Mouse (Mus musculus) liver, embryonic 13.5 days (tissue): ENCODE measurements around the gene Cgnl1. TPM values are rescaled to one million over a fixed set of nuclear protein-coding genes. Genes with fewer than 3 reads are reported as not detected.

Experiments used
- ATAC-seq: fragments of 200-750 bp; cut with Nextera tagmentation; 2 replicates; pipeline ENCODE4 v1.8.0; 2017; ENCODE audit warnings: low read depth, mild to moderate bottlenecking, moderate number of reproducible peaks, moderate library complexity
- DNase-seq: peaks from one replicate; pipeline ENCODE4 v3.0.0; 2022
- H3K27ac ChIP-seq: fragments of 300-500 bp; sonication (generic); 2 replicates; pipeline ENCODE4 v1.5.1; 2015; ENCODE audit warnings: moderate library complexity, mild to moderate bottlenecking, inconsistent platforms
- H3K27me3 ChIP-seq: fragments of 300-500 bp; sonication (generic); 2 replicates; pipeline ENCODE4 v1.6.1; 2015; ENCODE audit warnings: mild to moderate bottlenecking, inconsistent platforms
- H3K36me3 ChIP-seq: fragments of 300-500 bp; sonication (generic); 2 replicates; pipeline ENCODE4 v1.6.1; 2015; ENCODE audit warnings: mild to moderate bottlenecking, inconsistent platforms
- H3K4me1 ChIP-seq: fragments of 300-500 bp; sonication (generic); replicated peaks from 2 replicates; pipeline ENCODE4 v1.6.1; 2015; ENCODE audit warnings: inconsistent platforms
- H3K4me2 ChIP-seq: fragments of 300-500 bp; sonication (generic); 2 replicates; pipeline ENCODE4 v1.6.1; 2015; ENCODE audit warnings: inconsistent platforms, mild to moderate bottlenecking, moderate library complexity
- H3K4me3 ChIP-seq: fragments of 300-500 bp; sonication (generic); replicated peaks from 2 replicates; pipeline ENCODE4 v1.5.1; 2015; ENCODE audit warnings: mild to moderate bottlenecking, inconsistent platforms
- H3K9ac ChIP-seq: fragments of 300-500 bp; sonication (generic); 2 replicates; pipeline ENCODE4 v1.6.1; 2015; ENCODE audit warnings: mild to moderate bottlenecking, inconsistent platforms
- H3K9me3 ChIP-seq: fragments of 300-500 bp; sonication (generic); replicated peaks from 2 replicates; pipeline ENCODE4 v1.6.1; 2016; ENCODE audit warnings: inconsistent platforms
- WGBS: fragments of 180-500 bp; shearing (Covaris S2); methylation state at CpG from one replicate; pipeline ENCODE4 v1.1.7; 2015; ENCODE audit not compliant: insufficient replicate concordance; 5-methylcytosine and 5-hydroxymethylcytosine counted together
- polyA plus RNA-seq: library from polyadenylated mRNA; unstranded; fragments of >200 nt; fragmentation: Nextera tagmentation; extraction: Ambion mirVana; gene quantifications from 2 replicates; pipeline ENCODE4 v1.2.1, GENCODE M21; 2015

The Cgnl1 gene
- polyA plus RNA-seq, 1 experiment from 2014 or later: 1.9 TPM

DNA sequence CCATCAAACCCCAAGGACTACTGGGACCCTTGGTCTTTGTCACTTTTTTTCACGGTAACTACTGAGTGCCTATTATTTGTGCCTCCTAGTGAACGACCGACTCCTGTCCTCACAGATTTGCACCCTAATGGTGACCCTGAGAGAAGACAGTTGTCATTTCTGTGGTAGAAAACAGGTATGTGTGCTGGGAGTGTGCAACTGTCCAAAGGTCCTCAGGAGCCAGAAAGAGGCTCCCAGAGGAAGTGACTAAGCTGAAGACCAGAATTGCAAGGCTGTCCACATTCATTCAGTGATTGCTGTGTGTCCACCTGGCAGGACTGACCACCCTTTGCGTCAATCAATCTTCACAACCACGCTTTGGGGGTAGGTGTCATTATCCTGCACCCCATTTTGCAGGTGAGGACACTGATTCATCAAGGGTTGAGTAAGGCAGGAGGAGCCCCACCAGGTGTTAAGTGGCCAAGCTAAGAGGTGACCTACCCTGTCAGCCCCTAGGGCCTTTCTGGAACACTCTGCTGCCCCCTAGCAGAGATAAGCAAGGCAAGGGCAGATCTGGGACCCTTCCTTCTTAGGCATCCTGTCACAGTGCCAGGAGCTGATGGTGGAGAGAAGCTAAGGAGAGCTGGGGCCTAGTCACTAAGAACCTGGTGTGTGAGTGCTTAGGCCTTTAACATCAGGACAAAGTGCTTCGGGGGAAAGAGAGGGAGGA, 178.7 kb downstream of the Cgnl1 start:
- Histone ChIP-seq H3K9ac (no peak overlapping the region), H3K4me1 (peaks cover 17% of the 10 kb centered on the region), H3K4me2 (peak overlapping the region; percentile 72), H3K9me3 (no peaks in the 10 kb centered on the region), H3K27me3 (peaks cover 22% of the 10 kb centered on the region), H3K27ac (no peak overlapping the region), H3K36me3 (no peaks in the 10 kb centered on the region), H3K4me3 (peak overlapping the region; percentile 56)
- ATAC-seq (0 out of 2 replicates have a peak, but pooled peaks have one; percentile 29), DNase-seq (no peak)
- 21% methylated on average over 6 of the region's 6 CpGs for WGBS

DNA sequence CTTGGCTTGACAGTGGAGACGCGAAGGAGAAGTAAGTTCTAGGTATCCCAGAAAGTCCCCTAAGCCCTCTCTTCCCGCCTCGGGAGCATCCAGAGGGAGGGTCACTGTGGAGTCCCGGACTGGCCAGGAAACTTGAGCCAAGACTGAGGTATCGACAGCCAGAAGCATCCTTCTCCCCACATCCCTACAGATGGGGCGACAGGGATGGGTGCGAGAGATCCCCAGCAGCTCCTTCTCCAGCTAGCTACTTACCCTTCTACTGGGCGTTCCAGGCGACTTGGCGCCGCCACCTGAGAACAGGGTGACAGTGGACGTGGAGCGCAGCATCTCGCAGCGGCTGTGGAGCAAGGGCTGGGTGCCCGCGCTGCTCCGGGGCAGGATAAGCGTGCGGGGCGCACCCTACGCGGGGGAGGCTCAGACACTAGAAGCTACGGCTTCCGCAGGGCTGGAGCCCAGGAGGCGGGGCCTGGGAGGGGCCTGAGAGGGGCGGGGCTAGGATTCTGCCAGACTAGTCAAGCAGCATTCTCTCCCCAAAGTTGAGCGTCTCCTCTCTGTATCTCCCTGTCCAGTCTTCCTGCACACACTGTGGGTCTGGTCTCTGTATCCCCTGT, 179.4 kb downstream of the Cgnl1 start, which contains the start of gene Myzap:
Gene Myzap (minus strand): TSS at position 423 of the 611 bp plus-strand sequence.
- ATAC-seq (peak; percentile 90), DNase-seq (peak; percentile 86)
- Histone ChIP-seq H3K4me3 (peak within 1 kb of the TSS; percentile 56), H3K4me2 (peak within 1 kb of the TSS; percentile 72), H3K27ac (no peak within 1 kb of the TSS), H3K36me3 (no peaks in the 10 kb centered on the region), H3K9ac (peak within 1 kb of the TSS; percentile 37), H3K9me3 (no peaks in the 10 kb centered on the region), H3K27me3 (peaks cover 16% of the 10 kb centered on the region), H3K4me1 (peaks cover 17% of the 10 kb centered on the region)
- under 1% methylated on average over 29 of the region's 29 CpGs for WGBS

DNA sequence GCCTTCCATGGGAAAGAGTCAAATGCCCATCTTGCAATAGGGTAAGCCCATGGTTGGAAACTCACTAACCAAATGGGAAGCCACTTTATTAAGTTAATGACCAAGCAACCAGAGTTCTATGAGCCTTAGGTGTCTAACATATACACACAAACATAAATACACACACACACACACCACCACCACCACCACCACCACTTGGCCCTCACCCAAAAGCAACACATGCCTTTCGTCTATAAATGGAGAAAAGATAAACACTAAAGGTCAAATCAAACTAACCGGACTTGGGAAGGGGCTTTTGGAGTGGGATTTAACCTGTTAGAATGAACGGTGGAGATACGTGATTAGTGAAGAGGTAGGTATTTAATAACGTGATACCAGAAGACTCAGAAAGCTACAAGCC, 180.3 kb downstream of the Cgnl1 start:
- Histone ChIP-seq H3K36me3 (no peaks in the 10 kb centered on the region), H3K27me3 (peaks cover 16% of the 10 kb centered on the region), H3K9me3 (no peaks in the 10 kb centered on the region), H3K4me2 (peak overlapping the region; percentile 72; the same call in 1 of the 2 replicates), H3K4me1 (peaks cover 17% of the 10 kb centered on the region), H3K4me3 (0 out of 2 replicates have a peak overlapping the region, but pooled peaks have one; percentile 56), H3K27ac (no peak overlapping the region), H3K9ac (no peak overlapping the region)
- 55% methylated on average over 5 of the region's 5 CpGs for WGBS
- ATAC-seq (no peak), DNase-seq (no peak)

DNA sequence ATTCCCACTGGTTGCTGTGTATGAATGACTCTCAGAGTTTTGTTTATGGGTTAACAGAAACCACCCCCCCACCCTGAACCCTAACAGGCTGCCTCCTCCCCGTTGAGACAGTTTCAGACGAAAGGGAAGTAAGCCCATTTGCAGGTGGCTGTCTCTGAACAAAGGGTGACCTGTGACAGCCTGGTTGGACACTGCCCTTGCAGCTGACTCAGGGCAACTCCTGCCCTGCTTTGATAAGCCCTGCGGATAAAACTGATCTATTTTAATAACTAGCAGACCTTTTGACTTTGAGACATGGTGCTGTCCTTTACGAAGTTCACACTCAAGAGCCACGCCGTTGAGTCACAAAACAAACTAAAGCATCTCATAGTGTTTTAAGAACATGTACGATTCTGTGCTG, 181.6 kb downstream of the Cgnl1 start:
- Histone ChIP-seq H3K4me2 (no peak overlapping the region), H3K4me1 (peaks cover 17% of the 10 kb centered on the region), H3K36me3 (no peaks in the 10 kb centered on the region), H3K27ac (no peak overlapping the region), H3K9me3 (no peaks in the 10 kb centered on the region), H3K9ac (no peak overlapping the region), H3K4me3 (no peak overlapping the region), H3K27me3 (peaks cover 16% of the 10 kb centered on the region)
- WGBS: 33% methylated on average over 7 of the region's 7 CpGs
- ATAC-seq: no peak
- no peak for DNase-seq

DNA sequence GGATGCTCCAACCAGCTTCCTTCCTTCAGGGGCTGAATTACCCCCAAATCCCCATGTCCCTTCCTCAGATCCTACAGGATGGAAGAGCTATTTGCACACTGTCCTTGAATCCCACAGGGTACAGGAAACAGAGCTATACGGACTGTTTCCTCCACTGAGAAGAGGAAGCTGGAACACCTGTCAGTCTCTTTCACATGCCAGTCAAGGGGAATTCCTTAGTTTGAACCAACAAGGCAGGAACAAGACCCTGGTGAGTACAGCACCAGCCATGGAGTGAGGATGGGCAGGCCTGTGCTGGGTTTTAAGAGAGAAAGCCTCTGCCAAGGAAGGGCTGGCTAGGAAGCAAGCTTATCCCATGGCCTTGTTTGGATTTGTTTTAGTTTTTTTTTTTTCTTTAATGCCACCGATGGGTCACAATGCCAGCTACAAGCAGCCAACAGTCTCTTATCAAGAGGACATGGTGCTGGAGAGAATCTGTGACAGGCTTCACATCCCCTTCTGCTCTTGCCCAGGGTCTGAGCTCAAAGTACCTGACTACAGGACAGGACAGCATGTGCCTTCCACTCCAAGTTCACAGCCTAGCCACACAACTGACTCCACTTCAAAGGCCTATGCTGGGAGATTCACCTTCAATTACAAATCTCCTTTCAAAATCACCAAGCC, 182.3 kb downstream of the Cgnl1 start:
- H3K9ac ChIP-seq: no peak overlapping the region
- H3K36me3 ChIP-seq: no peaks in the 10 kb centered on the region
- H3K4me2 ChIP-seq: no peak overlapping the region
- no peak overlapping the region for H3K4me3 ChIP-seq
- WGBS: 55% methylated on average over 2 of the region's 2 CpGs
- H3K4me1 ChIP-seq: peaks cover 17% of the 10 kb centered on the region
- DNase-seq (no peak), ATAC-seq (no peak)
- H3K9me3 ChIP-seq: no peaks in the 10 kb centered on the region
- H3K27ac ChIP-seq: no peak overlapping the region
- H3K27me3 ChIP-seq: peaks cover 16% of the 10 kb centered on the region

DNA sequence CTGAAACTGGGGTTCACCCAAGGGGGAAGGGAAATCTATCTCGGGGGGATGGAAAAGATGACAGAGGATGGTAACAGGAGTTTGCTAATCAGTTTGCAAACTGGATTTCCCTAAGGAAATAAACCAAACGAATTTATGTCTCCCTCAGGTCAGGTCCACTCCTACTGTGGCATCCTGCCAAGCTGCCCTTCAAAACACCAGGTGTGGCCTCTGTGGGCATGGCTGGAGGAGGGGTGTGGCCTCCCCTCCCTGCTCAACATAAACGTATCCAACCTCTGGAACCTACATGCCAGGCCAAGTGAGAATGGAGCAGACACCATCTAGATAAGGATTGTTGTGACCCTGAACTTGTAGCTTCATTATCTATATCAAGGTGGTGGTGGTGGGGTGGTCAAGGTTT, 185.0 kb downstream of the Cgnl1 start:
- Histone ChIP-seq H3K27me3 (peaks cover 9% of the 10 kb centered on the region; the same call in 1 of the 2 replicates), H3K9me3 (no peaks in the 10 kb centered on the region), H3K36me3 (no peaks in the 10 kb centered on the region), H3K27ac (no peak overlapping the region), H3K4me2 (no peak overlapping the region), H3K9ac (no peak overlapping the region), H3K4me1 (peaks cover 4% of the 10 kb centered on the region; the same call in 1 of the 2 replicates), H3K4me3 (no peak overlapping the region)
- DNase-seq (no peak), ATAC-seq (no peak)
- WGBS: 44% methylated on average over 3 of the region's 3 CpGs

DNA sequence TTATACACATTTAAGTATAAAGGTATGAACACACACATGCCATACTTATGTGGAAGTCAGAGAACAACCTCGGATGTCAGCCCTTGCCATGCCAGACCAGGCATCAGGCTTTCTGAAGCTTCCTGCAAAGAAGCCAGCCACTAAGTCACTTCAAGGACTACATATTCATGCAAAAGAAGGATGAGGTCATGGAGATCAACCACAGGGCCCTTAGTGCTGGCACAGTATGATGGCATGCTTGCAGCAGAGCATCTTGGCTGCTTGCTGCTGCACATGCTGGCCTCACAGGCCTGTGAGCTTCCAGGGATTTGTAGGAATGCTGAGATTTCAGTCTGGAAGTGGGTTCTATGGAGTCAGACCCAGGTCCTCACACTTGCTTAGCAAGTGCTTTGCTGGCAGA, 188.6 kb downstream of the Cgnl1 start:
- Histone ChIP-seq H3K4me1 (no peaks in the 10 kb centered on the region), H3K27me3 (no peaks in the 10 kb centered on the region), H3K4me2 (no peak overlapping the region), H3K4me3 (no peak overlapping the region), H3K9me3 (no peaks in the 10 kb centered on the region), H3K9ac (no peak overlapping the region), H3K36me3 (no peaks in the 10 kb centered on the region), H3K27ac (no peak overlapping the region)
- WGBS: 45% methylated on average over 1 of the region's 1 CpGs
- no peak for DNase-seq
- no peak for ATAC-seq

DNA sequence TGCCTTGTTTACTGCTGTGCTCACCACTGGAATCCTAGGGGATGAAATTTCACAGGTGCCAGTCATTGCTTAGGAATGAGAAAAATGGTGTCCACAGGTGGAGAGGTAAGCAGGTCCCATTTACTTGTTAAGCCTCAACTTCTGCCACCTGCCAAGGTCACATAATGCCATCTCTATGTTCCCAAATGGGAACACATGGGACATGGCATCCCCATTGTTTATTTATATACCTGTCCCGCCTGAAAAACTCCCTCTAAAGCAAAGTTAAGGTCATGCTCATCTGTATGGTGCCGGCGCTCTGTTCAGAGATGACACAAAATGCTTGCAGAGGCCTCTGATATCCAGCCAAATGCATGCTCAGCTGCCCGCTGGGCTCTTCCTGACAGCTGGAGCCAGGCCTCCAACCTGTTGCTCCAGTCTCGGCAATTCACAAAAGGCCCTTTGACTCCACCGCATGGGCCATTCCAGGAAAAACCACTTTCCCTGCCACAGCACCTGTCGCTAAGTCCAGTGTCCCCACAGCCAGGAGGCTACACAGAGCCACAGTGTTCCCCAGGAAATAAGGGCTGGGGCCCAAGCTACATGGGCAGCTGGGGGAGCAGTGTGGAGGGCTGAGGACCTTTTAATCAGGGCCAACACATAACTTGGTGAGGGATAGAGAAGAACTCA, 192.4 kb downstream of the Cgnl1 start:
- H3K9me3 ChIP-seq: no peaks in the 10 kb centered on the region
- H3K4me2 ChIP-seq: no peak overlapping the region
- no peak overlapping the region for H3K9ac ChIP-seq
- DNase-seq (no peak), ATAC-seq (no peak)
- no peak overlapping the region for H3K4me3 ChIP-seq
- H3K27me3 ChIP-seq: no peaks in the 10 kb centered on the region
- no peaks in the 10 kb centered on the region for H3K36me3 ChIP-seq
- H3K27ac ChIP-seq: no peak overlapping the region
- no peaks in the 10 kb centered on the region for H3K4me1 ChIP-seq
- 70% methylated on average over 7 of the region's 7 CpGs for WGBS

Other genes with a start within 250 kb of the Cgnl1 start
- 3.0 and 3.6 TPM in 2 replicates for gene Myzap, start 179.2 kb downstream of the Cgnl1 start, polyA plus RNA-seq